Mouse (Mus musculus) T-cell, adult 2 months (primary cell): ENCODE data around the gene Cdc42ep2.
A peak's percentile ranks its signal among the peaks of the same experiment; 100 is the strongest.

Experiments used
- DNase-seq: peaks from one replicate; pipeline ENCODE4 v3.0.0; 2022; ENCODE audit warnings: low spot score

The Cdc42ep2 gene

GRCm38 (mm10) chr19:5874391-5874968 lies 50.1 kb downstream of the Cdc42ep2 start:
- DNase-seq: no peak

- DNase-seq: peak; percentile 39
Measured at GRCm38 (mm10) chr19:5872931-5873556, 51.6 kb downstream of the Cdc42ep2 start.

- peak; percentile 22 for DNase-seq
Measured at GRCm38 (mm10) chr19:5872528-5872927, 52.1 kb downstream of the Cdc42ep2 start.

- DNase-seq: no peak
Measured at GRCm38 (mm10) chr19:5871683-5872082, 52.9 kb downstream of the Cdc42ep2 start.

- DNase-seq: peak; percentile 41
Measured at GRCm38 (mm10) chr19:5871273-5871672, 53.3 kb downstream of the Cdc42ep2 start.

GRCm38 (mm10) chr19:5868096-5868495 lies 56.5 kb downstream of the Cdc42ep2 start:
- DNase-seq: no peak
